Mouse (Mus musculus) ES-Bruce4 (cell line): ENCODE measurements at regions not wholly inside any gene's neighbourhood (a gene's known extent, or its start where the extent isn't known, plus 50 kb on each side); places are given as distances from the start of the nearest gene placed in this dataset.

Experiments
- CTCF ChIP-seq: IDR thresholded peaks from one replicate; pipeline ENCODE4 v1.8.1; 2011; ENCODE audit warnings: low read depth, low read length
- EP300 ChIP-seq: IDR thresholded peaks from 2 replicates; pipeline ENCODE4 v1.6.1; 2011; ENCODE audit warnings: low read depth, low read length; ENCODE audit not compliant: insufficient read depth
- POLR2A ChIP-seq: IDR thresholded peaks from one replicate; pipeline ENCODE4 v1.8.1; 2011; ENCODE audit warnings: low read length; ENCODE audit not compliant: insufficient read depth

GRCm38 (mm10) chrX:130549925-130550324 is 800.4 kb downstream of the Diaph2 start:
- no peak for TF ChIP-seq CTCF
- TF ChIP-seq POLR2A: no peak
- no peak for TF ChIP-seq EP300
